ENCODE assay signal across 8 mouse cellular contexts in genomic region chrX:74452773-74453172, GRCm38 (mm10). TPM values are rescaled to one million over a fixed set of nuclear protein-coding genes. Genes with fewer than 3 reads are reported as not detected.
DNase-seq lines count a peak whose midpoint lies in the region; ATAC-seq and TF ChIP-seq lines count a peak whose summit lies in the region.

No protein-coding gene starts in this region.

- H3K27me3 ChIP-seq in liver, adult 2 months (ENCODE audit: control insufficient read depth, insufficient read depth, low read length), result no peaks in the 10 kb centered on the region
- H3K27me3 ChIP-seq in liver, embryonic 11.5 days (replicated peaks; ENCODE audit: control insufficient read depth, insufficient read depth, low read length), result no peaks in the 10 kb centered on the region
- H3K27me3 ChIP-seq in forebrain, embryonic 16.5 days (replicated peaks; ENCODE audit: control insufficient read depth, insufficient read depth, low read length), result no peaks in the 10 kb centered on the region
- no peaks in the 10 kb centered on the region for H3K27me3 ChIP-seq in midbrain, postnatal 0 days (ENCODE audit: insufficient read depth, low read length)
- no peaks in the 10 kb centered on the region for H3K27me3 ChIP-seq in heart, embryonic 11.5 days (ENCODE audit: control insufficient read depth, insufficient read depth, low read length)

- TF ChIP-seq CTCF in liver, adult 2 months (IDR thresholded peaks at IDR 0.05; ENCODE audit: low read depth, low read length), result peak; percentile 28; the same call in 1 of the 2 replicates
- TF ChIP-seq CTCF in midbrain, postnatal 0 days (IDR thresholded peaks at IDR 0.05), result peak; percentile 84

- WGBS in liver, adult 2 months, result 11% methylated on average over 4 of the region's 4 CpGs
- 9% methylated on average over 4 of the region's 4 CpGs for WGBS in liver, embryonic 11.5 days
- 9% methylated on average over 4 of the region's 4 CpGs for WGBS in forebrain, embryonic 16.5 days
- WGBS in midbrain, postnatal 0 days, result 9% methylated on average over 4 of the region's 4 CpGs
- 7% methylated on average over 4 of the region's 4 CpGs for WGBS in heart, embryonic 11.5 days (ENCODE audit: insufficient replicate concordance)

- DNase-seq in liver, adult 2 months (ENCODE audit: extremely low read depth, low read depth, low spot score), result peak; percentile 35
- no peak for DNase-seq in liver, embryonic 11.5 days (ENCODE audit: low spot score)
- peak; percentile 16 for DNase-seq in Muller cell, postnatal 12 days (ENCODE audit: inconsistent ontology term)
- peak; percentile 61 for DNase-seq in midbrain, postnatal 0 days (ENCODE audit: low spot score)
- DNase-seq in layer of hippocampus, adult 8-10 months (ENCODE audit: low spot score in 2 of 2), result no peak
- DNase-seq in cerebellum, postnatal 36 days, result no peak

- no peaks in the 10 kb centered on the region for H3K4me1 ChIP-seq in liver, adult 2 months (ENCODE audit: control insufficient read depth, insufficient read depth, low read length)
- no peaks in the 10 kb centered on the region for H3K4me1 ChIP-seq in liver, embryonic 11.5 days (replicated peaks; ENCODE audit: control insufficient read depth, insufficient read depth, low read length)
- no peaks in the 10 kb centered on the region for H3K4me1 ChIP-seq in forebrain, embryonic 16.5 days (replicated peaks; ENCODE audit: control insufficient read depth, insufficient read depth, low read length)
- H3K4me1 ChIP-seq in midbrain, postnatal 0 days (ENCODE audit: insufficient read depth, low read length), result no peaks in the 10 kb centered on the region
- no peaks in the 10 kb centered on the region for H3K4me1 ChIP-seq in heart, embryonic 11.5 days (ENCODE audit: control insufficient read depth, insufficient read depth, low read length)

- no peaks in the 10 kb centered on the region for H3K79me2 ChIP-seq in liver, adult 2 months (ENCODE audit: control insufficient read depth, insufficient read depth, low read length)

- peaks cover 37% of the 10 kb centered on the region for H3K36me3 ChIP-seq in liver, adult 2 months (ENCODE audit: control insufficient read depth, insufficient read depth, low read length)
- no peaks in the 10 kb centered on the region for H3K36me3 ChIP-seq in liver, embryonic 11.5 days (ENCODE audit: control insufficient read depth, insufficient read depth, low read length)
- peaks cover 2% of the 10 kb centered on the region; the same call in 1 of the 2 replicates for H3K36me3 ChIP-seq in forebrain, embryonic 16.5 days (ENCODE audit: control insufficient read depth, insufficient read depth)
- H3K36me3 ChIP-seq in midbrain, postnatal 0 days (ENCODE audit: insufficient read depth, low read length), result no peaks in the 10 kb centered on the region
- H3K36me3 ChIP-seq in heart, embryonic 11.5 days (ENCODE audit: control insufficient read depth, insufficient read depth, low read length), result no peaks in the 10 kb centered on the region

- ATAC-seq in liver, embryonic 11.5 days (replicated peaks; ENCODE audit: low FRiP score), result no peak
- ATAC-seq in forebrain, embryonic 16.5 days, result peak; percentile 62
- peak; percentile 76; the same call in 1 of the 2 replicates for ATAC-seq in midbrain, postnatal 0 days (ENCODE audit: low FRiP score)
- ATAC-seq in heart, embryonic 11.5 days (replicated peaks; ENCODE audit: insufficient number of reproducible peaks, low FRiP score, low TSS enrichment), result no peak

- no peak overlapping the region for H3K27ac ChIP-seq in liver, adult 2 months (replicated peaks; ENCODE audit: insufficient read depth, low read depth, low read length)
- H3K27ac ChIP-seq in liver, embryonic 11.5 days (ENCODE audit: low read depth, low read length), result no peak overlapping the region
- H3K27ac ChIP-seq in forebrain, embryonic 16.5 days (ENCODE audit: low read length), result no peak overlapping the region
- no peak overlapping the region for H3K27ac ChIP-seq in midbrain, postnatal 0 days (ENCODE audit: low read depth, low read length)
- no peak overlapping the region for H3K27ac ChIP-seq in heart, embryonic 11.5 days (ENCODE audit: low read depth, low read length)

- H3K9ac ChIP-seq in liver, adult 2 months (ENCODE audit: low read depth, low read length), result no peak overlapping the region
- no peak overlapping the region for H3K9ac ChIP-seq in liver, embryonic 11.5 days (ENCODE audit: low read depth, low read length)
- H3K9ac ChIP-seq in forebrain, embryonic 16.5 days (replicated peaks; ENCODE audit: low read depth, low read length), result no peak overlapping the region
- no peak overlapping the region for H3K9ac ChIP-seq in midbrain, postnatal 0 days (replicated peaks; ENCODE audit: low read length, poor library complexity, severe bottlenecking)
- H3K9ac ChIP-seq in heart, embryonic 11.5 days (ENCODE audit: low read depth, low read length), result no peak overlapping the region

- H3K4me3 ChIP-seq in liver, adult 2 months (ENCODE audit: insufficient read depth, low read depth, low read length), result no peak overlapping the region
- H3K4me3 ChIP-seq in liver, embryonic 11.5 days (ENCODE audit: low read depth, low read length), result no peak overlapping the region
- H3K4me3 ChIP-seq in forebrain, embryonic 16.5 days (replicated peaks; ENCODE audit: low read length), result no peak overlapping the region
- H3K4me3 ChIP-seq in midbrain, postnatal 0 days (ENCODE audit: low read depth, low read length), result no peak overlapping the region
- no peak overlapping the region for H3K4me3 ChIP-seq in heart, embryonic 11.5 days (ENCODE audit: low read depth, low read length)

- TF ChIP-seq POLR2A in liver, adult 2 months (IDR thresholded peaks at IDR 0.05; ENCODE audit: extremely low read depth, insufficient read depth, low read length), result no peak

- H3K4me2 ChIP-seq in liver, embryonic 11.5 days, result no peak overlapping the region
- no peak overlapping the region for H3K4me2 ChIP-seq in forebrain, embryonic 16.5 days (ENCODE audit: low read length)
- no peak overlapping the region for H3K4me2 ChIP-seq in midbrain, postnatal 0 days (ENCODE audit: low read depth, low read length, poor library complexity, severe bottlenecking)
- no peak overlapping the region for H3K4me2 ChIP-seq in heart, embryonic 11.5 days

- H3K9me3 ChIP-seq in liver, embryonic 11.5 days (ENCODE audit: control insufficient read depth, low read length), result no peaks in the 10 kb centered on the region
- H3K9me3 ChIP-seq in forebrain, embryonic 16.5 days (ENCODE audit: control insufficient read depth, low read length), result no peaks in the 10 kb centered on the region
- no peaks in the 10 kb centered on the region for H3K9me3 ChIP-seq in midbrain, postnatal 0 days (ENCODE audit: low read length)
- no peaks in the 10 kb centered on the region for H3K9me3 ChIP-seq in heart, embryonic 11.5 days (replicated peaks; ENCODE audit: control insufficient read depth, low read length)

RNA-seq across cellular contexts. Expression of gene G6pdx, which starts 23.8 kb away (rescaled TPM):
- total RNA-seq in liver, adult 2 months (2014; rRNA removed), result 3.2 and 4.0 TPM in 2 replicates
- 2.0 and 3.8 TPM in 2 replicates for polyA plus RNA-seq in liver, adult 2 months (2012; rRNA removed)
- 65.0 and 76.6 TPM in 2 replicates for polyA plus RNA-seq in liver, embryonic 11.5 days (2014; fragmentation: Nextera tagmentation; extraction: Ambion mirVana)
- 60.7 and 64.5 TPM in 2 replicates for polyA plus RNA-seq in forebrain, embryonic 16.5 days (2015; fragmentation: Nextera tagmentation; extraction: Ambion mirVana)
- total RNA-seq in midbrain, postnatal 0 days (2014; rRNA removed), result 51.3 and 55.6 TPM in 2 replicates
- 40.2 and 41.8 TPM in 2 replicates for polyA plus RNA-seq in midbrain, postnatal 0 days (2015; fragmentation: Nextera tagmentation; extraction: Ambion mirVana)
- polyA plus RNA-seq in heart, embryonic 11.5 days (2014; fragmentation: Nextera tagmentation; extraction: Ambion mirVana), result 25.7 and 26.6 TPM in 2 replicates
- total RNA-seq in layer of hippocampus, adult 8-10 months (2022), result 10 to 100 TPM; 28.2 to 36.7 (median 30.9) TPM

RNA-seq across cellular contexts. Expression of gene Gm6880, which starts 28.4 kb away (rescaled TPM):
- not detected in 2 replicates for total RNA-seq in liver, adult 2 months (2014; rRNA removed)
- not detected in 2 replicates for polyA plus RNA-seq in liver, adult 2 months (2012; rRNA removed)
- not detected in 2 replicates for polyA plus RNA-seq in liver, embryonic 11.5 days (2014; fragmentation: Nextera tagmentation; extraction: Ambion mirVana)
- polyA plus RNA-seq in forebrain, embryonic 16.5 days (2015; fragmentation: Nextera tagmentation; extraction: Ambion mirVana), result not detected in 2 replicates
- not detected in 2 replicates for total RNA-seq in midbrain, postnatal 0 days (2014; rRNA removed)
- polyA plus RNA-seq in midbrain, postnatal 0 days (2015; fragmentation: Nextera tagmentation; extraction: Ambion mirVana), result 0.28 TPM in 1 of 2 replicates, not detected in the other
- polyA plus RNA-seq in heart, embryonic 11.5 days (2014; fragmentation: Nextera tagmentation; extraction: Ambion mirVana), result not detected in 2 replicates
- total RNA-seq in layer of hippocampus, adult 8-10 months (2022), result not detected

RNA-seq across cellular contexts. Expression of gene Ikbkg, which starts 59.7 kb away (rescaled TPM):
- total RNA-seq in liver, adult 2 months (2014; rRNA removed), result 50.5 and 68.5 TPM in 2 replicates
- 24.3 and 32.8 TPM in 2 replicates for polyA plus RNA-seq in liver, adult 2 months (2012; rRNA removed)
- 19.2 and 23.0 TPM in 2 replicates for polyA plus RNA-seq in liver, embryonic 11.5 days (2014; fragmentation: Nextera tagmentation; extraction: Ambion mirVana)
- polyA plus RNA-seq in forebrain, embryonic 16.5 days (2015; fragmentation: Nextera tagmentation; extraction: Ambion mirVana), result 19.8 and 25.8 TPM in 2 replicates
- total RNA-seq in midbrain, postnatal 0 days (2014; rRNA removed), result 20.4 and 24.7 TPM in 2 replicates
- polyA plus RNA-seq in midbrain, postnatal 0 days (2015; fragmentation: Nextera tagmentation; extraction: Ambion mirVana), result 11.5 and 12.4 TPM in 2 replicates
- polyA plus RNA-seq in heart, embryonic 11.5 days (2014; fragmentation: Nextera tagmentation; extraction: Ambion mirVana), result 19.4 and 23.2 TPM in 2 replicates
- total RNA-seq in layer of hippocampus, adult 8-10 months (2022), result 10 to 100 TPM; 46.2 to 56.7 (median 50.2) TPM

RNA-seq across cellular contexts. Expression of gene Fam3a, which starts 59.7 kb away (rescaled TPM):
- total RNA-seq in liver, adult 2 months (2014; rRNA removed), result 5.8 and 8.1 TPM in 2 replicates
- 22.7 and 24.1 TPM in 2 replicates for polyA plus RNA-seq in liver, adult 2 months (2012; rRNA removed)
- polyA plus RNA-seq in liver, embryonic 11.5 days (2014; fragmentation: Nextera tagmentation; extraction: Ambion mirVana), result 16.8 and 18.5 TPM in 2 replicates
- 34.6 and 36.4 TPM in 2 replicates for polyA plus RNA-seq in forebrain, embryonic 16.5 days (2015; fragmentation: Nextera tagmentation; extraction: Ambion mirVana)
- 23.6 and 29.9 TPM in 2 replicates for total RNA-seq in midbrain, postnatal 0 days (2014; rRNA removed)
- polyA plus RNA-seq in midbrain, postnatal 0 days (2015; fragmentation: Nextera tagmentation; extraction: Ambion mirVana), result 31.2 and 33.4 TPM in 2 replicates
- 21.8 and 23.8 TPM in 2 replicates for polyA plus RNA-seq in heart, embryonic 11.5 days (2014; fragmentation: Nextera tagmentation; extraction: Ambion mirVana)
- total RNA-seq in layer of hippocampus, adult 8-10 months (2022), result 10 to 100 TPM; 18.1 to 27.3 (median 21.7) TPM

Comparison
In these comparisons a context has a peak if more than half of its experiments do, and no peak if none do; other contexts are left out.
1. DNase-seq: peak in liver, adult 2 months (single experiment), Muller cell, postnatal 12 days (single experiment) and midbrain, postnatal 0 days (single experiment); none in liver, embryonic 11.5 days (single experiment), layer of hippocampus, adult 8-10 months (0 of 2) and cerebellum, postnatal 36 days (0 of 2).
2. ATAC-seq: peak in forebrain, embryonic 16.5 days (single experiment) and midbrain, postnatal 0 days (single experiment); none in liver, embryonic 11.5 days (single experiment) and heart, embryonic 11.5 days (single experiment).